Mouse (Mus musculus) megakaryocyte progenitor cell, adult 5-6 weeks (primary cell): Measurements from ENCODE around the gene Pphln1. TPM values are rescaled to one million over a fixed set of nuclear protein-coding genes. Genes with fewer than 3 reads are reported as not detected.

Experiments used
- ATAC-seq: replicated peaks from 2 replicates; pipeline ENCODE4 v1.8.0; 2016; ENCODE audit warnings: mild to moderate bottlenecking, moderate TSS enrichment, inconsistent platforms; ENCODE audit not compliant: poor library complexity
- total RNA-seq, 2 experiments: library from RNA; stranded (forward) in 1 of 2; stranded (reverse) in 1 of 2; fragments of 157-497, 149-512 nt in 1 of 2; fragments of 200-1000 nt in 1 of 2; gene quantifications; 2 replicates each; pipeline versions ENCODE4 v1.2.3 to v1.2.4; 2015 to 2017

Pphln1 gene
- total RNA-seq, 2 experiments from 2014 or later: 51.6 to 90.0 TPM

GRCm38 (mm10) chr15:93422537-93422936, 24.4 kb downstream of the Pphln1 start:
- ATAC-seq: peak; percentile 75

GRCm38 (mm10) chr15:93433811-93434210, 35.7 kb downstream of the Pphln1 start:
- no peak for ATAC-seq

GRCm38 (mm10) chr15:93435998-93436397, 37.8 kb downstream of the Pphln1 start:
- ATAC-seq: no peak

GRCm38 (mm10) chr15:93438663-93439062, 40.5 kb downstream of the Pphln1 start:
- ATAC-seq: peak; percentile 95

- ATAC-seq: peak; percentile 67
Measured at GRCm38 (mm10) chr15:93442271-93442670, 44.1 kb downstream of the Pphln1 start.

- ATAC-seq: no peak
Measured at GRCm38 (mm10) chr15:93443676-93444075, 45.5 kb downstream of the Pphln1 start.

GRCm38 (mm10) chr15:93448862-93449261, 50.7 kb downstream of the Pphln1 start:
- ATAC-seq: no peak

GRCm38 (mm10) chr15:93453296-93453695, 55.1 kb downstream of the Pphln1 start:
- ATAC-seq: no peak

GRCm38 (mm10) chr15:93456005-93456404, 57.9 kb downstream of the Pphln1 start:
- ATAC-seq: no peak

GRCm38 (mm10) chr15:93459422-93459821, 61.3 kb downstream of the Pphln1 start:
- no peak for ATAC-seq

GRCm38 (mm10) chr15:93461066-93461465, 62.9 kb downstream of the Pphln1 start:
- no peak for ATAC-seq

GRCm38 (mm10) chr15:93471651-93472050, 73.5 kb downstream of the Pphln1 start:
- no peak for ATAC-seq

GRCm38 (mm10) chr15:93472089-93472488, 73.9 kb downstream of the Pphln1 start:
- no peak for ATAC-seq

- no peak for ATAC-seq
Measured at GRCm38 (mm10) chr15:93474277-93474676, 76.1 kb downstream of the Pphln1 start.

- no peak for ATAC-seq
Measured at GRCm38 (mm10) chr15:93475688-93476087, 77.5 kb downstream of the Pphln1 start.

GRCm38 (mm10) chr15:93477729-93478128, 79.6 kb downstream of the Pphln1 start:
- no peak for ATAC-seq

- peak; percentile 48 for ATAC-seq
Measured at GRCm38 (mm10) chr15:93478676-93479075, 80.5 kb downstream of the Pphln1 start.

GRCm38 (mm10) chr15:93479445-93479844, 81.3 kb downstream of the Pphln1 start:
- ATAC-seq: no peak

GRCm38 (mm10) chr15:93481112-93481511, 83.0 kb downstream of the Pphln1 start:
- no peak for ATAC-seq

- peak; percentile 46; the same call in 1 of the 2 replicates for ATAC-seq
Measured at GRCm38 (mm10) chr15:93484261-93484710, 86.1 kb downstream of the Pphln1 start.

- ATAC-seq: no peak
Measured at GRCm38 (mm10) chr15:93485252-93485651, 87.1 kb downstream of the Pphln1 start.

GRCm38 (mm10) chr15:93486066-93486465, 87.9 kb downstream of the Pphln1 start:
- no peak for ATAC-seq

GRCm38 (mm10) chr15:93489597-93489996, 91.4 kb downstream of the Pphln1 start:
- ATAC-seq: no peak
